Mouse (Mus musculus) midbrain, postnatal 0 days (tissue): Measurements from ENCODE around the gene Extl2. TPM values are rescaled to one million over a fixed set of nuclear protein-coding genes. Genes with fewer than 3 reads are reported as not detected.

Experiments
- ATAC-seq: fragments of 200-750 bp; cut with Nextera tagmentation; 2 replicates; pipeline ENCODE4 v1.8.0; 2017; ENCODE audit warnings: moderate number of reproducible peaks, mild to moderate bottlenecking, moderate TSS enrichment, moderate library complexity; ENCODE audit not compliant: low FRiP score
- DNase-seq: peaks from one replicate; pipeline ENCODE4 v3.0.0-alpha.2; 2015; ENCODE audit warnings: low spot score
- H3K27ac ChIP-seq: fragments of 300-500 bp; sonication (generic); 2 replicates; pipeline ENCODE4 v1.5.1; 2014; ENCODE audit warnings: low read depth, mild to moderate bottlenecking, low read length, mixed read lengths
- H3K27me3 ChIP-seq: fragments of 300-500 bp; sonication (generic); 2 replicates; pipeline ENCODE4 v1.6.1; 2014; ENCODE audit warnings: low read length, control low read depth, mixed read lengths; ENCODE audit not compliant: insufficient read depth
- H3K36me3 ChIP-seq: fragments of 300-500 bp; sonication (generic); 2 replicates; pipeline ENCODE4 v1.6.1; 2014; ENCODE audit warnings: low read length, control low read depth, mixed read lengths; ENCODE audit not compliant: insufficient read depth
- H3K4me1 ChIP-seq: fragments of 300-500 bp; sonication (generic); 2 replicates; pipeline ENCODE4 v1.6.1; 2014; ENCODE audit warnings: mild to moderate bottlenecking, control low read depth, antibody characterized with exemption, low read length, mixed read lengths; ENCODE audit not compliant: insufficient read depth
- H3K4me2 ChIP-seq: fragments of 300-500 bp; sonication (generic); 2 replicates; pipeline ENCODE4 v1.6.1; 2014; ENCODE audit warnings: low read depth, mild to moderate bottlenecking, low read length, mixed read lengths; ENCODE audit not compliant: poor library complexity, severe bottlenecking
- H3K4me3 ChIP-seq: fragments of 300-500 bp; sonication (generic); 2 replicates; pipeline ENCODE4 v1.5.1; 2014; ENCODE audit warnings: low read depth, mild to moderate bottlenecking, low read length, moderate library complexity
- H3K9ac ChIP-seq: fragments of 300-500 bp; sonication (generic); replicated peaks from 2 replicates; pipeline ENCODE4 v1.6.1; 2014; ENCODE audit warnings: mild to moderate bottlenecking, low read length, moderate library complexity, mixed read lengths; ENCODE audit not compliant: poor library complexity, severe bottlenecking
- H3K9me3 ChIP-seq: fragments of 300-500 bp; sonication (generic); 2 replicates; pipeline ENCODE4 v1.6.1; 2016; ENCODE audit warnings: low read length, control low read depth
- CTCF ChIP-seq: IDR thresholded peaks from 2 replicates; pipeline ENCODE4 v1.5.1; 2016; ENCODE audit warnings: antibody characterized with exemption, mild to moderate bottlenecking
- WGBS: fragments of 180-500 bp; shearing (Covaris S2); extraction: QIAGEN DNeasy Blood & Tissue Kit; methylation state at CpG from one replicate; pipeline ENCODE4 v1.1.7; 2014; 5-methylcytosine and 5-hydroxymethylcytosine counted together
- polyA plus RNA-seq: library from polyadenylated mRNA; unstranded; fragments of >200 nt; fragmentation: Nextera tagmentation; extraction: Ambion mirVana; gene quantifications from 2 replicates; pipeline ENCODE4 v1.2.1, GENCODE M21; 2015
- total RNA-seq: library from RNA; depleted of rRNA; stranded (reverse); fragments of >200 nt; gene quantifications from 2 replicates; pipeline ENCODE4 v1.2.3, GENCODE M21; 2014

Extl2 gene
- total and polyA plus RNA-seq, 2 experiments from 2014 or later = 34.7 to 35.7 TPM

- no peak for ATAC-seq
- no peaks in the 10 kb centered on the region for H3K4me1 ChIP-seq
These were observed 19.7 kb downstream of the Extl2 start for GRCm38 (mm10) chr3:116026996-116027395.

GRCm38 (mm10) chr3:116030152-116030788 lies 23.0 kb downstream of the Extl2 start:
- Histone ChIP-seq H3K4me2 (peak overlapping the region; percentile 15; the same call in 1 of the 2 replicates), H3K4me1 (no peaks in the 10 kb centered on the region), H3K4me3 (no peak overlapping the region), H3K27ac (no peak overlapping the region), H3K9me3 (no peaks in the 10 kb centered on the region), H3K9ac (no peak overlapping the region), H3K36me3 (no peaks in the 10 kb centered on the region), H3K27me3 (no peaks in the 10 kb centered on the region)
- peak; percentile 77 for ATAC-seq
- TF ChIP-seq CTCF = no peak
- WGBS = 65% methylated on average over 11 of the region's 11 CpGs
- peak; percentile 40 for DNase-seq

More at GRCm38 (mm10) chr3:116026996-116027395, 19.7 kb downstream of the Extl2 start:
- Histone ChIP-seq H3K27ac (no peak overlapping the region), H3K27me3 (no peaks in the 10 kb centered on the region), H3K36me3 (peaks cover 4% of the 10 kb centered on the region; the same call in 1 of the 2 replicates), H3K9ac (no peak overlapping the region), H3K9me3 (no peaks in the 10 kb centered on the region), H3K4me3 (no peak overlapping the region), H3K4me2 (no peak overlapping the region)
- DNase-seq = no peak
- TF ChIP-seq CTCF = no peak
- 94% methylated on average over 20 of the region's 20 CpGs for WGBS

DNA sequence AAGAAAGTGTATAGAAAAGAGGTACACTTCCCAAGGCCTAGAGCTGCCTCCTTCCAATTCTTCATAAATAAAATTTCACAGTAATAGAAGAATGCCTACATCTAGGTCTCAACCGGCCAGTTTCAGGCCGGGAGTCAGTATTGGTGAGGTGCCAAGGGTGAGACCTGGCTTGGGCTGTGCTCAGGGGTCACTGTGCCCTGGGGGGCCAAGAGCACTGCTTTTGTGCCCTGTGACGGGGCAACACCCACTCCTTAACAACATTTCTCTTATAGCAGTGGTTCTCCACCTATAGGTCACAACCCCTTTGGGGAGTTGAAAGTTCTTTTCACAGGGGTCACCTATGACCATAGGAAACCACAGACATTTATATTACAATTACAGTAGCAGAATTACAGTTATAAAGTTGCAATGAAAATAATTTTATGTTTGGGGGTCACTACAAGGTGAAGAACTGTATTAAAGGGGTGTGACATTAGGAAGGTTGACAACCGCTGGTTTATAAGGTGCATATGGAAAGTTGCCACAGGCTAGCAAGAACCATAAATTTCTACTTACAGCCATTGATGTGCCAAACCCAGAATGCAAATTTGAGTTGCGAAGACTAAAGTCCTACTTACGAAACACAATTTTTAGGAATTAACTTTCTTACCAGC lies 26.1 kb downstream of the Extl2 start:
- Histone ChIP-seq H3K9ac (no peak overlapping the region), H3K36me3 (no peaks in the 10 kb centered on the region), H3K4me1 (no peaks in the 10 kb centered on the region), H3K27me3 (no peaks in the 10 kb centered on the region), H3K27ac (no peak overlapping the region), H3K9me3 (no peaks in the 10 kb centered on the region), H3K4me3 (no peak overlapping the region), H3K4me2 (no peak overlapping the region)
- no peak for DNase-seq
- TF ChIP-seq CTCF = no peak
- ATAC-seq = no peak
- 52% methylated on average over 6 of the region's 6 CpGs for WGBS

- no peak overlapping the region for H3K4me2 ChIP-seq
- no peak for ATAC-seq
- H3K36me3 ChIP-seq = no peaks in the 10 kb centered on the region
- H3K27ac ChIP-seq = no peak overlapping the region
- H3K27me3 ChIP-seq = no peaks in the 10 kb centered on the region
- H3K9me3 ChIP-seq = no peaks in the 10 kb centered on the region
- 56% methylated on average over 3 of the region's 3 CpGs for WGBS
- no peak overlapping the region for H3K9ac ChIP-seq
- peak; percentile 86 for DNase-seq
- peak; percentile 89 for TF ChIP-seq CTCF
- no peak overlapping the region for H3K4me3 ChIP-seq
- no peaks in the 10 kb centered on the region for H3K4me1 ChIP-seq
These were observed 26.6 kb downstream of the Extl2 start for GRCm38 (mm10) chr3:116033871-116034222.

DNA sequence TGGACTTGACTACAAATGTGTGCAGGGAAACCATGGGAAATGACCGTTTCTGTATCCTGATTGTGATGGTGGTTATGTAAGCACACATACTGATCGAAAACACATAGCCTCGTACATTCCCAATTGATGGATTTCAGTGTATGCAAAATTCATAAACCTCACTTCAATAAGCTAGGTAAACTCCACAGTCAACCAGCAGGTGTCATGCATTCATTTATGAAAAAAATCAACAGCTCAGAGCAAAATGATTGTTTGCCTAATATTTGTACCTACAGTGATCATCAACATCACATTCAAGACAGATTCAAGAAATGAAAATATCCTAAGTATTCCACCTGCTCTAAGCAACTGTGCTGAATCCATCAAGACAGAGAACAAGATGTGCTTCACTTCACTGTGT lies 33.5 kb downstream of the Extl2 start:
- H3K4me3 ChIP-seq = no peak overlapping the region
- H3K9me3 ChIP-seq = no peaks in the 10 kb centered on the region
- no peaks in the 10 kb centered on the region for H3K4me1 ChIP-seq
- DNase-seq (peak; percentile 47), ATAC-seq (no peak)
- H3K4me2 ChIP-seq = no peak overlapping the region
- H3K36me3 ChIP-seq = no peaks in the 10 kb centered on the region
- TF ChIP-seq CTCF = peak; percentile 76
- H3K27me3 ChIP-seq = no peaks in the 10 kb centered on the region
- H3K27ac ChIP-seq = no peak overlapping the region
- WGBS = 71% methylated on average over 3 of the region's 3 CpGs
- no peak overlapping the region for H3K9ac ChIP-seq

DNA sequence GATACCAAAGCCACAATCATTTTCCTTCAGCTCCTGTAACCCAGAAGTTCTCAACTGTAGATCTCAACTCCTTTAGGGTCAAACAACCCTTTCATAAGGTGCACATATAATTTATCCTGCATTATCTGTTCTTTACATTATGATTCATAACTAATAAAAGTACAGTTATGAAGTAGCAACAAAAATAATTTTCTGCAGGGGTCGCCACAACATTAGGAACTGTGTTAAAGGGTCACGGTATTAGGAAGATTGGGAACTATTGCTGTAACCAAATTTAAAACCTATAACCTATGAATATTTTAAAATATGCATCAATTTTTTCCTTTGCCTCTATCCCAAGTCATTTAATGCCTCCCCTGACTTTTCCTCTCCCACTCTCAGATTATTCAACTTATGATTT lies 38.7 kb downstream of the Extl2 start:
- WGBS = 80% methylated on average over 2 of the region's 2 CpGs
- DNase-seq (no peak), ATAC-seq (no peak)
- Histone ChIP-seq H3K27ac (no peak overlapping the region), H3K4me3 (no peak overlapping the region), H3K27me3 (no peaks in the 10 kb centered on the region), H3K9me3 (no peaks in the 10 kb centered on the region), H3K4me1 (no peaks in the 10 kb centered on the region), H3K9ac (no peak overlapping the region), H3K4me2 (no peak overlapping the region), H3K36me3 (no peaks in the 10 kb centered on the region)
- peak; percentile 49 for TF ChIP-seq CTCF
